Mouse (Mus musculus) forebrain, embryonic 13.5 days (tissue): ENCODE results near the gene Pde7b. TPM values are rescaled to one million over a fixed set of nuclear protein-coding genes. Genes with fewer than 3 reads are reported as not detected.

Source experiments
- ATAC-seq: fragments of 200-750 bp; cut with Nextera tagmentation; 2 replicates; pipeline ENCODE4 v1.8.0; 2017
- H3K27ac ChIP-seq: fragments of 300-500 bp; sonication (generic); 2 replicates; pipeline ENCODE4 v1.5.1; 2015; ENCODE audit warnings: inconsistent platforms, mild to moderate bottlenecking, moderate library complexity
- H3K27me3 ChIP-seq: fragments of 300-500 bp; sonication (generic); 2 replicates; pipeline ENCODE4 v1.6.1; 2015; ENCODE audit warnings: mild to moderate bottlenecking, inconsistent platforms
- H3K36me3 ChIP-seq: fragments of 300-500 bp; sonication (generic); 2 replicates; pipeline ENCODE4 v1.6.1; 2015; ENCODE audit warnings: mild to moderate bottlenecking, inconsistent platforms; ENCODE audit not compliant: poor library complexity, severe bottlenecking
- H3K4me1 ChIP-seq: fragments of 300-500 bp; sonication (generic); 2 replicates; pipeline ENCODE4 v1.6.1; 2015; ENCODE audit warnings: inconsistent platforms
- H3K4me2 ChIP-seq: fragments of 300-500 bp; sonication (generic); 2 replicates; pipeline ENCODE4 v1.6.1; 2015; ENCODE audit warnings: inconsistent platforms, mild to moderate bottlenecking, moderate library complexity
- H3K4me3 ChIP-seq: fragments of 300-500 bp; sonication (generic); 2 replicates; pipeline ENCODE4 v1.5.1; 2015; ENCODE audit warnings: mild to moderate bottlenecking, inconsistent platforms
- H3K9ac ChIP-seq: fragments of 300-500 bp; sonication (generic); 2 replicates; pipeline ENCODE4 v1.6.1; 2015; ENCODE audit warnings: mild to moderate bottlenecking, inconsistent platforms
- H3K9me3 ChIP-seq: fragments of 300-500 bp; sonication (generic); replicated peaks from 2 replicates; pipeline ENCODE4 v1.6.1; 2016; ENCODE audit warnings: inconsistent platforms
- WGBS: fragments of 180-500 bp; shearing (Covaris S2); methylation state at CpG from one replicate; pipeline ENCODE4 v1.1.7; 2015; 5-methylcytosine and 5-hydroxymethylcytosine counted together
- polyA plus RNA-seq: library from polyadenylated mRNA; unstranded; fragments of >200 nt; fragmentation: Nextera tagmentation; extraction: Ambion mirVana; gene quantifications from 2 replicates; pipeline ENCODE4 v1.2.1, GENCODE M21; 2015

The Pde7b gene
- polyA plus RNA-seq, 1 experiment from 2014 or later = 2.6 TPM

DNA sequence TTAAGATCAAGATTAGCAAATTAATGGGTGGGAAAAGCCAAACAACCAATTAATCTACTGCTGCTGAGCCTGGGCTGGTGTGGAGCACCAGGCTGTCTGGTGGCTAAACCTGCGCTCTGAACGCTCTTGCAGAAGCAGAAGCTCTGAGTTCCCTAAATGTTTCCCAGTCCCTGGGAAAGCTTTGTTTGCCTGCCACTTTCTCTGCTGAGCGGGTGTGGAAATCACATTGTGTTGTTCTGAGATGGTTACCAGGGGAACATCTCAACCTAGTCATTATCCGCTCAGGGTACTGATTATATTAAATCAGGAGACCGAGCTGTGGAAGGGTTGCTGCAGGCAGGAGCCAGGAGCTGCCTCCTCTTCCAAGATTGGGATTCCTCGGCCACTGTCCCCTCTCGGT, 250.0 kb downstream of the Pde7b start:
- Histone ChIP-seq H3K27me3 (no peaks in the 10 kb centered on the region), H3K27ac (peak overlapping the region; percentile 72)
- WGBS = 32% methylated on average over 7 of the region's 7 CpGs

DNA sequence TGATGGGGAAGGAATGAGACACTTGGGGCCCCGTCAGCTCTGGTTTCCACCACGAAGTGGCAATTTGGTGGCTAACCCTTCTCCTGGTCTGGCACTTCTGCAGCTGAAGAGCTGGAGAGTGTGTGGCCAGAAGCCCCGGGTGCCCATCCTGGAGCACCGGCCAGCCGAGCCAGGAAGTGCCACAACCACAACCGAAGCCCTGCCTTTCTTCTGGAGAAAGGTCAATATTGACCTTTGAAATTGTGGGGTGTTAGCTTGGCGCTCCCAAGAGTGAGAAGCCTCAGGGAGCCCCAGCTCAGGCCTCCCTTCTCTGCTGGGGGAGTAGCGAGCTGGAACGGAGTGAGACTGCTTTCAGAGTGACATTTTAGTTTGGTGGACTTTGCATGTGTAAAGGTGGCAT, 250.8 kb downstream of the Pde7b start:
- no peaks in the 10 kb centered on the region for H3K9me3 ChIP-seq
- no peak overlapping the region for H3K9ac ChIP-seq
- peaks cover 14% of the 10 kb centered on the region for H3K4me1 ChIP-seq
- no peak overlapping the region for H3K4me2 ChIP-seq
- no peaks in the 10 kb centered on the region for H3K36me3 ChIP-seq
- peak overlapping the region; percentile 72 for H3K27ac ChIP-seq
- ATAC-seq = no peak
- H3K4me3 ChIP-seq = no peak overlapping the region
- no peaks in the 10 kb centered on the region for H3K27me3 ChIP-seq
- WGBS = 88% methylated on average over 9 of the region's 9 CpGs

More for the DNA sequence above, 250.0 kb downstream of the Pde7b start:
- Histone ChIP-seq H3K9ac (no peak overlapping the region), H3K4me3 (no peak overlapping the region), H3K4me2 (0 out of 2 replicates have a peak overlapping the region, but pooled peaks have one; percentile 3), H3K4me1 (peaks cover 14% of the 10 kb centered on the region), H3K36me3 (no peaks in the 10 kb centered on the region), H3K9me3 (no peaks in the 10 kb centered on the region)
- ATAC-seq = peak; percentile 92

DNA sequence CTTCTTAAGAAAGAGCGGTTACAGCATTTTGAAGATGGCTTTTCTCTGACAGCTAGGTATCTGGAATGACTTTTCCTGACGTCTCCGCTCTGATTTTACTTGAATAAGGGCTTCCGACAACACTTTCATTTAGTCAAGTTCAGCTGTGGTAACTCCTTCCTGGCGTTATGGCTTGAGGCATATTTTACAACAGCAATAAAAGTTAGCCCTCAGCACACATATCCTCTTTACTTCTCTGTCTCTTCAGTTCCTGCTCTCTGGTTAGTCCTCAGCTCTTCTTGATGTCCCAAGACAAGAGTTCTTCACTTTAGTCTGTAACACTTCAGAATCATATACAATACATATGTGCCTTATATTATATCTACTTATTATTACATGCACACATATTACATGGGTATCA, 251.4 kb downstream of the Pde7b start:
- H3K9ac ChIP-seq = no peak overlapping the region
- WGBS = 94% methylated on average over 5 of the region's 5 CpGs
- H3K27me3 ChIP-seq = no peaks in the 10 kb centered on the region
- H3K27ac ChIP-seq = no peak overlapping the region
- no peak for ATAC-seq
- peaks cover 14% of the 10 kb centered on the region for H3K4me1 ChIP-seq
- H3K4me3 ChIP-seq = no peak overlapping the region
- no peak overlapping the region for H3K4me2 ChIP-seq
- no peaks in the 10 kb centered on the region for H3K36me3 ChIP-seq
- no peaks in the 10 kb centered on the region for H3K9me3 ChIP-seq

DNA sequence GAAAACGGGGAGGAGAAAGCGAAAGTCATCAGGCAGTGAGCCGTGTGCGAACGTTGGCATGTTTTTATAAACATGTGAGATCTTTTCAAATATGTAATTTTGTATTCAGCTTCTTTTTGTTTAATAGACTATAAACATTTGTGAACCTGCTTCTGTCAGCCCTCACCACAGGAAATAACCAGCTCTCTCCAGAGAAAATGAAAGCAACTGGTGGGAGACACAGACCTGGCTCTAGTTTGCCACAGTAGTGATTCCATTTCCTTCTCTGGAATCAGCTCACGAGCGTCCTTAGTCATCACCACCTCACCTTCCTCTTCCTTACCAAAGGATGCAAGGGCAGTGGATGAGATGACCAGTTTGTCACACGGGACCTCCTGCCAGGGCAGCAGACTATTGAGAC, 252.9 kb downstream of the Pde7b start:
- H3K9ac ChIP-seq = no peak overlapping the region
- H3K27ac ChIP-seq = no peak overlapping the region
- no peak overlapping the region for H3K4me3 ChIP-seq
- H3K27me3 ChIP-seq = no peaks in the 10 kb centered on the region
- H3K9me3 ChIP-seq = no peaks in the 10 kb centered on the region
- H3K4me2 ChIP-seq = no peak overlapping the region
- peaks cover 14% of the 10 kb centered on the region for H3K4me1 ChIP-seq
- 86% methylated on average over 8 of the region's 8 CpGs for WGBS
- no peak for ATAC-seq
- H3K36me3 ChIP-seq = no peaks in the 10 kb centered on the region

DNA sequence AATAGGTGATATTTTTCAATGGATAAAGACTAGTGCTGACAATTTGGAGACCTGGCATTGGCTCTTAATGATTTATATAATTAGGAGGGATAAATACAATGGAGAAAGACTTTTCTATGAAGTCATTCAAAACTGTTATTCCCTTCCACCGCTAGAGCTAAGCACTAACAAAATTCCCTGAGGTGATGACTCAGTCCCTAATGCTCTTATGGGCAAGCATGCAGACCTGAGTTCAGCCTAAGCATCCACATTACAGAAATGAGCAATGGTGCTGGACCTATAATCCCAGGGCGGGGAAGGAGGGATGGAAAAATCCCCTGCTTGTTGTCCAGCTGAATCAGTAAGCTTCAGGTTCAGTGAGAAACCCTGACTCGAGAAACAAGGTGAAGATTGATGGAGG, 260.2 kb downstream of the Pde7b start:
- H3K36me3 ChIP-seq = no peaks in the 10 kb centered on the region
- no peak overlapping the region for H3K27ac ChIP-seq
- H3K4me3 ChIP-seq = no peak overlapping the region
- no peak overlapping the region for H3K9ac ChIP-seq
- H3K4me1 ChIP-seq = no peaks in the 10 kb centered on the region
- ATAC-seq = no peak
- H3K27me3 ChIP-seq = no peaks in the 10 kb centered on the region
- no peak overlapping the region for H3K4me2 ChIP-seq
- WGBS = 81% methylated on average over 3 of the region's 3 CpGs
- no peaks in the 10 kb centered on the region for H3K9me3 ChIP-seq

DNA sequence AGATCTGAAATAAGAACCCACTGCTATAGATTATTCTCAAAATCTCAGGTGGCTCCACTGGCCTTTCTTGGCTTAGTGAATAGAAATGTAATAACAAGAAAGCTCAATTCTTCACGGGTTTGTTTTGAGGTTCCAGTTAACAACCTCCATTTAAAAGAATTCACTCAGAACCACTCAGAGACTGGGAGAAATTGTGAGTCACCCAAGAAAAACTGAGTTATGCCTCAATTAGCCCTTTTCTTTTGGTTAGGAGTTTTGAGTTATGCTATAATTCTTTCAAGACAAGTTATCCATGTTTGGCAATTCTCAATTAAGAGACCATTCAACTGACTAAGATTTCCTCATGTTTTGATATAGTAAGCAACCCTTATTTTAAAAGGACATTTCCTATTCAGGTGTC, 260.9 kb downstream of the Pde7b start:
- 88% methylated on average over 1 of the region's 1 CpGs for WGBS
- no peak for ATAC-seq
- no peak overlapping the region for H3K4me3 ChIP-seq

DNA sequence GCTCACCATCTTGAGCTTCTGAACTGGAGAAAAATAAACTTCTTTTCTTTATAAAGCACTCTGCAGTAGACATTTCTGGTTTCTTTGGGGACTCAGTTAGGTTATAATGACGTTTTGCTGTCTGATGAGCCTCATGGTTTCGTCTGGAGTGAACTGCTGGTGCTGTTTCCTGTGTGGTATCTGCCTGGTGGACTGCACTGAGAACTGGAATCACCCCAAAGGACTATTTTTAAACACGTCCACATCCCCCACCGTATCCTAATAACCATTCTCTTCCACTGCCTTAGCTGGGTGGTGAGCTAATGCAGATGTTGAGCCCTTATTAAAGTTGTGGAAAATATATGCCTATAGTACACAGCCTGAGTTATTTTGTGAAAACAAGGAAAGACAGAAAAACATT, 262.3 kb downstream of the Pde7b start:
- Histone ChIP-seq H3K36me3 (no peaks in the 10 kb centered on the region), H3K9ac (no peak overlapping the region), H3K27ac (no peak overlapping the region), H3K4me3 (no peak overlapping the region), H3K4me2 (no peak overlapping the region), H3K9me3 (no peaks in the 10 kb centered on the region), H3K27me3 (no peaks in the 10 kb centered on the region), H3K4me1 (no peaks in the 10 kb centered on the region)
- ATAC-seq = no peak
- WGBS = 91% methylated on average over 4 of the region's 4 CpGs

More for the DNA sequence above, 260.9 kb downstream of the Pde7b start:
- no peaks in the 10 kb centered on the region for H3K27me3 ChIP-seq
- H3K9ac ChIP-seq = no peak overlapping the region
- no peak overlapping the region for H3K27ac ChIP-seq
- H3K36me3 ChIP-seq = no peaks in the 10 kb centered on the region
- no peaks in the 10 kb centered on the region for H3K4me1 ChIP-seq
- H3K9me3 ChIP-seq = no peaks in the 10 kb centered on the region
- no peak overlapping the region for H3K4me2 ChIP-seq

DNA sequence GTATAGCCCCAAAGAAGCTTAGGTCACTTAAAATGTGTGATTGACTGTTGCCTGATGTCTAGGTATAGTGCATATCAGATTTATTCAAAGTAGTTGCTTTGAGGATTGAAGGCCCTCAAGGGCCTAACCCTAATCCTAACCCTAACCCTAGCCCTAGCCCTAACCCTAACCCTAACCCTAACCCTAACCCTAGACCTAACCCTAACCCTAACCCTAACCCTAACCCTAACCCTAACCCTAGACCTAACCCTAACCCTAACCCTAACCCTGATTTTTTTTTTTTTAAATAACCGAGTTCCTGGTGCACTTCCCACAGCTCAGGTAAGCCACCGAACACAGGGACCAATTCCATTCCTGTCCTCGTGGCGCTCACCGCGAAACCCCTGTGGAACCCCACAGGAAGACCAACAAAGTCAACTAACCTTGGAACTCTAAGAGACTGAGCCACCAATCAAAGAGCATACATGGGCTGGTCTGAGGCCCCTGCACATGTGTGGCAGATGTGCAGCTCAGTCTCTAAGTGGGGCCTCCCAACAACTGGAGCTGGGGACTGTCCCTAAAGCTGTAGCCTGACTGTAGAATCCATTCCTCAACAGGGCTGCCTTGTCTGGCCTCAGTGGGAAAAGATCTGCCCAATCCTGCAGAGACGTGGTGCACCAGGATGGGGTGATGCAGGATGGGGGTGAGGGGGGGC, 265.1 kb downstream of the Pde7b start:
- Histone ChIP-seq H3K27me3 (no peaks in the 10 kb centered on the region), H3K9ac (no peak overlapping the region), H3K4me1 (no peaks in the 10 kb centered on the region), H3K36me3 (no peaks in the 10 kb centered on the region), H3K4me2 (no peak overlapping the region), H3K4me3 (no peak overlapping the region), H3K27ac (no peak overlapping the region), H3K9me3 (no peaks in the 10 kb centered on the region)
- WGBS = 91% methylated on average over 7 of the region's 7 CpGs
- no peak for ATAC-seq

DNA sequence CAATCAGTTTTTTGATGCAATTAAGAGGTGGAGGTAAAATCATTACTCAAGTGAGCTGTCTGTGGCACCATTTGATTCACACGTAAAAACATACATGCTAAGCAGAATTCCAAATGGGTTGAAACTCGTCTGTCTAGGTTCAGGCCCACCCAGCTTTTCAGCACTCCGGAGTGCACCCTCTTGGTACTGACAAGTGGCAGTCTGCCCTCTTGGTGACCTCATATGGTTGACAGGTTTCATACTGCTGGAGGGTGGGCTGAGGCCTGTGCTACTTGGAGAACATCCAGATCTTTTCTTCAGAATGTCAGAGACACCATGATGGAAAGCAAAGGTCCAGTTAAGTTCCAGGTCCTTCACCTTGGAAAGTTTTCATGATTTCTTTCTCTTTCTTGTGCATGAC, 265.7 kb downstream of the Pde7b start:
- no peak for ATAC-seq
- Histone ChIP-seq H3K4me2 (no peak overlapping the region), H3K4me3 (no peak overlapping the region), H3K27ac (no peak overlapping the region), H3K9me3 (no peaks in the 10 kb centered on the region), H3K4me1 (no peaks in the 10 kb centered on the region), H3K27me3 (no peaks in the 10 kb centered on the region), H3K9ac (no peak overlapping the region), H3K36me3 (no peaks in the 10 kb centered on the region)
- 88% methylated on average over 3 of the region's 3 CpGs for WGBS

DNA sequence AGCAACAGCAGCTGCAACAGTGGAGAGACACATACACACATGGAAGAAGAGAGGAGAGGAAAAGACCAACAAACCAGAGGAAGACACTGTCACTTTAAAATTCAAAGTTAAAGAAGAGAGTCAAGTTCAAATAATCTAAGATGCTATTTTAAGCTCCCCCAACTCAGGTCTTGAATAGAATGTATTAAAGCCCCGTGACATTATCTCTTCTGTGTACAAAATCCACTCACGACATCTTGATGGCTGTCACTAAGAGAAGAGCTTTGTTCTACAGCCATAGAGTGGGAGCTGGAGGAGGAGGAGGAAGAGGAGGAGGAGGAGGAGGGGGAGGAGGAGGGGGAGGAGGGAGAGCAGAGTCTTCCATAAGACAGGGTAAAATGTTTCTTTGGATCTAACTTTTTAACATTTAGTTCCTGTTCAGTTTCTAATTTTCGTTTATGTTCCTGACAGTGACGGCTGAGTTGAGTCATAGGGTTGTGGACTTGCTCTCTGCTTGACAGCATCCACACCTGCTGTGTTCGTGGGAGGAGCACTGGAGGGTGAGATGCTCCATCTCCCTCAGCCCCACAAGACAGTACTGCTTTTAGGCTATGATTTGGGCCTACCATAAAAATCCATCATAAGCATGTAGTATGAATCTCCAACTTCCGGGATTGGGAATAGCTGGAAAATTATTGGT, 270.4 kb downstream of the Pde7b start:
- no peak for ATAC-seq
- no peak overlapping the region for H3K4me2 ChIP-seq
- no peaks in the 10 kb centered on the region for H3K36me3 ChIP-seq
- H3K4me1 ChIP-seq = no peaks in the 10 kb centered on the region
- no peak overlapping the region for H3K27ac ChIP-seq
- H3K27me3 ChIP-seq = no peaks in the 10 kb centered on the region
- no peak overlapping the region for H3K9ac ChIP-seq
- WGBS = 75% methylated on average over 6 of the region's 6 CpGs
- no peaks in the 10 kb centered on the region for H3K9me3 ChIP-seq
- H3K4me3 ChIP-seq = no peak overlapping the region

DNA sequence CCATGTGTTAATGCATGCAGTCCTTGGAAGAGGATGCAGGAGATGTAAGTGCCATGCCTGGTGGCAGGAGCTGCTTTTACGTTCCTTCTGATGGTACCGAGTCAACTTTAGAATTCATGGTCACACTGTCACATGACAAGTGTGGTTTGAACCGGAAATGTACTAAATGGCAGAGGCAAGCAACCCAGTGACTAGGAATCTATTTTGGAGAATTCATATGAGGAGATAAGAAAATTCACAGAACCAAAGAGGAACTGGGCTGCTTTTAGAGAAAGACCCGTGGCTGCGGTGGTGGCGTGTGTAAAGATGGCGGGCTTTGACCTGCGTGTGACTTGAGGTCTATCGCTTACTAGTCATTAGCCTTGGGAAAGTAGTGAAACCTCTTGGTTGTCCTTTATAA, 287.4 kb downstream of the Pde7b start:
- Histone ChIP-seq H3K9me3 (no peaks in the 10 kb centered on the region), H3K9ac (no peak overlapping the region), H3K27me3 (no peaks in the 10 kb centered on the region), H3K4me1 (no peaks in the 10 kb centered on the region), H3K4me3 (no peak overlapping the region), H3K4me2 (no peak overlapping the region), H3K36me3 (no peaks in the 10 kb centered on the region), H3K27ac (no peak overlapping the region)
- 95% methylated on average over 9 of the region's 9 CpGs for WGBS
- no peak for ATAC-seq

DNA sequence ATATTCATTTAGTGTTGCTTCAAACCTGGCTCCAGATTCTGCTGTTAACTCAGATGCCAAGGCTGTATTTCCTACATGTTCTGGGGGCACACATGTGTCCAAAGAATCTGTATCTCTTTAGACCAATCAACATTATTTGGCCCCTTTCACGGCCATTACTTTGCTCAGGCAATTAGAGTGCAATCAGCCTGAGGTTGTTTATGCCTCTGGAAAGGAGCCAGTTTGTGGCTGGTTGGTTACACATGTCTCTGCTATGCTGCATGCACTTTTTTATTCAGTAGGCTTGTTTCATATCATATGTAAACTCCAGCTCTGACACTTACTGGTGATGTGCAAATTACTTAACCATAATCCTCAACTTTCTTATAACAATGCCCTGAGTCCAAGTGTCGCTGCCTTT, 287.9 kb downstream of the Pde7b start:
- Histone ChIP-seq H3K4me1 (no peaks in the 10 kb centered on the region), H3K9me3 (no peaks in the 10 kb centered on the region), H3K36me3 (no peaks in the 10 kb centered on the region), H3K4me3 (no peak overlapping the region), H3K27ac (no peak overlapping the region), H3K27me3 (no peaks in the 10 kb centered on the region), H3K9ac (no peak overlapping the region), H3K4me2 (no peak overlapping the region)
- WGBS = 80% methylated on average over 2 of the region's 2 CpGs
- no peak for ATAC-seq

DNA sequence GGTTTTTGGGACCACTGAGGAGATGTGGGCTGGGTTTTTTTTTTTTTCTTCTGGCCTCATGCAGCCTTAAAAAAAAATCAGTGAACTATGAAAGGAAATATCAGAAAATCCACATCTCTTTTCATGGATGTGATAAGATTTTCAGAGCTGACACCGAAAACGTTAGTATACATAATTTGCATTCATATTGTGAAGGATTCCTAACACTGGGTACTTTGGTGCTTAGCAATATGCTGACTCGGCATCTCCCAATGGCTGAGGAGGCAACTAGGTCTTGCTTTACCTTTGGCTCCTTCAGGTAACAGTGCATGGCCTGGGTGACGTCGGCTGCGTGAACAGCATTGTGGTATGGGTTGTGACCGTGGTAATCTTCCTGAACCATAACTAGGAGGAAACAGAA, 289.0 kb downstream of the Pde7b start:
- no peak for ATAC-seq
- H3K27me3 ChIP-seq = no peaks in the 10 kb centered on the region
- no peaks in the 10 kb centered on the region for H3K36me3 ChIP-seq
- no peak overlapping the region for H3K9ac ChIP-seq
- H3K9me3 ChIP-seq = no peaks in the 10 kb centered on the region
- H3K4me2 ChIP-seq = no peak overlapping the region
- no peak overlapping the region for H3K27ac ChIP-seq
- no peaks in the 10 kb centered on the region for H3K4me1 ChIP-seq
- no peak overlapping the region for H3K4me3 ChIP-seq
- 93% methylated on average over 7 of the region's 7 CpGs for WGBS
